Mouse (Mus musculus): Measurements from ENCODE around the gene Rreb1.

DNA sequence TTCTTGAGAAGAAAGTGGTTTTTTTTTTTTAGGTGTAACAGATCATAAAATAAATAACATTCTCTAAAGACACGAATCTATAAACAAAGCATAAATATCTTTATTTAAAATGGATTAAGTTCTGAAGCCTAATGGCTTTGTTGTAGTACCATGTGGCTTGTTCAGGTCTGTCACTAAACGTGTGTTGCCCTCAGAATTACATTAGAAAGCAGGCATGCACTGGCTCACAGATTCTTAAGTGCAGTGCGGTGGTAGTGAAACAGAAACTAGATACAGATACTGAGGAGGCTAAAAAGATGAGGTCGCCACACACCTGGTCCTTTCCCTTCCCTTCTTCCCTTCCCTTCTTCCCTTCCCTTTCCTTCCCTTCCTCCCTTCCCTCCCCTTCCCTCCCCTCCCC, 75.2 kb downstream of the Rreb1 start:
- TF ChIP-seq CTCF (conservative IDR thresholded peaks at IDR 0.05; ENCODE audit: low read length), result no peak
- no peak for TF ChIP-seq NANOG (IDR thresholded peaks at IDR 0.05; ENCODE audit: borderline replicate concordance, low read length)
- TF ChIP-seq POU5F1 (IDR thresholded peaks at IDR 0.05; ENCODE audit: borderline replicate concordance, low read length), result no peak

All from E14TG2a.4 (cell line).